Mouse (Mus musculus) gastrocnemius, postnatal 14 days (tissue): ENCODE data around the gene Mlh1. TPM values are rescaled to one million over a fixed set of nuclear protein-coding genes. Genes with fewer than 3 reads are reported as not detected.

ENCODE experiments used
- DNase-seq: peaks from one replicate; pipeline ENCODE4 v3.0.0; 2021; ENCODE audit warnings: mixed read lengths
- intact Hi-C: fragments of 180-260 bp; cut with DNase I; formaldehyde crosslinking; loops from one replicate; pipeline ENCODE4 v1.15.1; 2025; ENCODE audit warnings: low total_unique reads
- total RNA-seq, 2 experiments: library from RNA; stranded (reverse); gene quantifications; 2 replicates each; pipeline ENCODE4 v1.2.3; 2021

The Mlh1 gene
- total RNA-seq, 2 experiments from 2014 or later: 7.8 TPM

DNA sequence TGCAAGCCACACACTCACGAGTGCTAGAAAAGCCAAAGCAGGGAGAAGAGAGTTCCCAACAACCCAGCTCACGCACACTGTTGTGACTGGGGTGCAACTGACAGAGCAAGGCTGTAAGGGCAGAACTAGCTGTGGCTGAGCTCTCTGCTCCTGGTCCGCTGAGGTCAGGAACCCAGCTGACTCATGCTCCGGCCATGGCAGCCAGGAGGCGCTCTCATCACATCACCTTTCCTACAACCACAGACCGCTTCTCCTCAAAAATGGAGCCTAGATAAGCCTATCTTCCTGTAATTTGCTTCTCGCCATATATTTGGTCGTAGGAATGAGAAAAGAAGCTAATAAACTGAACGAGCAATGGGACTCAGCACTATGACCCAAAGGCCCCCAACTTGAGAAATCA is 36.9 kb downstream of the Mlh1 start:
- intact Hi-C loops: no loop called here
- no peak for DNase-seq

DNA sequence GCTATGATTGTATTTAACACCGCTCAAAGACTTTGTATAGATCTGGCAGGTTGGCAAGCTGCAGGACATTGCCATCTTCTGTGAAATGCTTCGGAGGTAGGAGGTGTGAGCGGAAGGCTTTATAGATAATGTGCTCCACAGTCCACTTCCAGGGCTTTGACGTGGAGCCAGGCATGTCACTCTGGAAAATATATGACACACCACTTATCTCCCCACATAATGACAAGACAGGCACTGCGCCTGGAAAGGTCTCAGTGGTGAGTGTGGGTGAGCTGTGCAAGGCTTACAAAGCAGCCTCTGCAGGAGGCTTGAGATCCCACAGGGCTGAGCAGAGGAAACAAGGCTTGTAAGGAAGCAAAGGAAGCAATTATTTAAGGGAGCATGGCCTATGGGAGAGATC is 43.1 kb downstream of the Mlh1 start:
- intact Hi-C loops: no loop called here
- DNase-seq: no peak

DNA sequence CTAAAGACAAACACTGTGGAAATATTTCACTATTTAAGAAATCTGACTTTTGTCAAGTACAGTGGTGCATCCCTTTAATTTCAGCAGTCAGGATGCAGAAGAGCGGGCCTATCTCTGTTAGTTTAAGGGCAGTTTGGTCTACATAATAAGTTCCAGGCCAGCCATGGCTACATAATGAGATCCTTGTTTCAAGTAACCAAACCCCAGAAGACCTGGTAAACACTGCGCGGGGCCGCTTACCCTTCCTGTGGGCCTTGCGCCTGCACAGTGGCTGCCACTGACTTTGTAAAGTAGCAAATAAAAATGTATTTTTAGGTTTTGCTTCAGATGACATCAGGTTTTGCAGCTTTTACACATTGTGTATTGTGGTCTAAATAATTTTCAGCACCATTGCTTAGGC is 48.2 kb downstream of the Mlh1 start:
- DNase-seq: no peak
- intact Hi-C loops: no loop called here

DNA sequence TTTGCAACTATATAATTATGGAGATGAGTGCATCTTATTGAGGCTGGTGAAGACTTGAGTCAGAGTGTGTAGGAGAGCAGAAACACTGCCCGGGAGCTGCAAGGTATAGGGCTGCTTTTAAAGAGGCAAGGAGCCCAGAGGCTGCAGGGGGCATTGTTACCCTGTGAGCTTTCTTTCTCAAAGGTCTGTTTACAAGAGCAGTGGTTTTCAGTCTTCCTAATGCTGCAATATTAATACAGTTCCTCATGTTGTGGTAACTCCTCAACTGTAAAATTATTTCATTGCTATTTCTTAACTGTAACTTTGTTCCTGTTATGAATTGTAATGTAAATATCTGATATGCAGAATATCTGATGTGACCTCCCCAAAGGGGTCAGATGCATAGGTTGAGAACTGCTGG is 50.0 kb downstream of the Mlh1 start:
- no peak for DNase-seq
- intact Hi-C loops: no loop called here

DNA sequence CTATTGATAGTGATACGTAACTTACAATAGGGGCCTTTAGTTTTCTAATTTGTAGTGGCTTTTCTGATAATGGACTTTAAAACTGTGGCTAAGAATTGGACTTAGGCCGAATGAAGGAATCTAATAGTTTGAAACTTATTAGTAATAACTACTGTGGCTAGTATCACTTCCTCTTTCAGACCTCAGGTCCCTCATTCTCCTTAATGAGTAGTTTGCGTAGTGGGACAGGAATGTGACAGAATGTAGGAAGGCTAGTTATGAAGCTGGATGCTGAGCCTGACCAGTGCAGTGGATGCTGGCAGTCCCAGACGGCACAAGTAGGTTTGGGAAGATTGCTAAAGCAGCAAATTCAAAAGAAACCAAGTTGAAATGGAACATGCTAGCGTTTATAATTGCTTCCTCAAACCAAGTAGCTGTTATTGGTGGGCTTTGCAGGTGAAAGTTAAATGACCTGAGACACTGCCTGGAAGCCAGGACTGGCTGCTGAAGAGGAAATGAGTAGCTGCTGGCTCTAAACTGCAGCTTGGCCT is 51.0 kb downstream of the Mlh1 start:
- intact Hi-C loops: no loop called here
- DNase-seq: no peak

DNA sequence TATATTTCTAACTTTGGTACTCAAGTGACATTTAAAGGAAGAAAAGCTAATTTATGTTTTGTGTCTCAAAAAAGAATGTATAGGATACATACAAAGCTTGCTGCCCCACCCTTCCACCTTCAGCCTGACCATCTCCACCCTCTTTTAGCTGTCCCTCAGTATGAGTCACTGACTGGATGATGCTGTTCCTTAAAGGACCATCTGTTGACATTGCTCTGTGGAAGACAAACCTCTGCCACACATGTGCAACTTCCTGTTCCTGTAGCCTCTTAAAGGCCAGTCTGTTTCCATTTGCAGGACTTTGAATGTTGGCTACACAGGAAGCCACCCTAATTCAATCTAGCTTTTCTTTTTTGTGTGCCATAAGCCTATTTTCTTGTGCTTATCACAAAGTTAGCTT is 55.2 kb downstream of the Mlh1 start:
- no peak for DNase-seq
- intact Hi-C loops: no loop called here

DNA sequence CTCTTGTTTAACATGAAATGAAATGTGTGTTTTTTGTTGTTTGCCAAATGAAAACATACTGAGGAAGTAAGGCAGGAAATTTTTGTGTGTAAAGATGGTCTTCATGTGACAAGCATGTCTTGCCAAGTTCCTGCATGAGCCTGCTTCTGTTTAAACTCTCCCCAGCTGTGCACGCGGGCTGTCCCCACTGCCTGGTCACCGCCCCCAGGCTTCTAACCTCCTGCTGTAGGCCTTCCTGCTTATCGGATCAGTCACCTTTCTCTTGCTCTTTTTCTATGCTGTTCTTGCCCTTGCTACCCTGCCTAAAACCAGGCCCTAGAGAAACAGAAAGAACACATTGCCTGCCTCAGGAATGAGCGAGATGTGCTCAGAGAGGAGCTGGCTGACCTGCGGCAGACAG is 58.1 kb downstream of the Mlh1 start:
- intact Hi-C loops: no loop called here
- peak; percentile 14 for DNase-seq

DNA sequence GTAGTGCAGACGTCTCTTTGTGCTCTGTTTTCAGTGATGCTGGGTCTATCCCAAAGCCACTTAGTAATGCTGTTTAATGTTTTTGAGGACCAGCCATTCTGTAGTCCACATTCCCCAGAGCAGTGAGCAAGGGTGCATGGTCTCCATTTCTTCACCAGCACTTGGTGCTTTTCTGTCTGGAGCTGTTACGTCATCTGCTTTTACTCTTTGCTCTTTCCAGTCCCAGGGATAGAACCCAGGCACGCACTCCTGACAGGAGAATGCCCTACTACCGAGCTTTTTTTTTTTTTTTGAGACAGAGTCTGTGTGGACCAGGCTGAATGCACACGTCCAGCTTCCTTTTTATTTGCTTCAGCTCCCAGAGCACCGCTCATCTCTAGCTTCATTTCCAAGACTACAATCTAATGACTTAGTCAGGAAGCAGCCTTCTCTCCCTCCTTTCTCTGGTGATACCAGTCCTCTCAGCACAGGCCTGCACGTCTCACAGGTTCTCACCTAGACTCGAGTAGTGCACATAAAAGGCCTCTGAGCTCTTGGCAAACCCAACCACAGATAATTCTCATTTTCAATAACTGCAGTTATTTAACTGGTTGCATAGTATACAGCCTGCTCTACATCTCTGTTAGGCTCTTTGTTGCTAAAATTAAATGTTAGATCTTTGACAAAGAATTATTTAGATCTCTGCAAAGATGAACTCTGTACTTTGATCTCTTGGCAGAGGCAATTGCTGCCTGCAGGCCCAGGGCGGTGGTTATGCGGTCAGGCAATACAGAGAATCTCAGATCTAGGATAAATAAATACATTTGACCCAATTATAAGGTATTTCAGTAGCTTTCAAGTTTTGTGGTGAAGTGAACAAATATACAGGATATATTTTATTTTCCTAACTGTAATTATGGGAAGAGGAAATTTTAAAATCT is 60.2 kb downstream of the Mlh1 start:
- no peak for DNase-seq
- intact Hi-C loops: no loop called here

DNA sequence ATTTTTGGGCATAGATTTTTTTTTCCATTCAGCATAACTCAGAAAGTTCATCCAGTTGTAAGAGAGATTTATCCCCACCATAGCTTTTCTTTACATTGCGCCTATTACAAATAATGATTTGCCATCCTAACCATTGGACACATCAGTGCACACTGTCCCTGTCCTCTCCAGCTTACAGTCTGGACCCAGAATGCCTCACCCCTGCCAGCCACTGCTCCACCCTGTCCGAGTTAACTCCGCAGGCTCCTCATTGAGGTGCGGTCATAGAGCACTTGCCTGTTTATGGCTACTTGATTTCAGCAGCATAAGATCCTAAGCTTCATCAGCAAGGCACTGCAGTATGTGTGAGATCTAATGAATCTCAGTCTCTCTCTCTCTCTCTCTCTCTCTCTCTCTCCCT is 61.2 kb downstream of the Mlh1 start:
- DNase-seq: no peak
- intact Hi-C loops: no loop called here

DNA sequence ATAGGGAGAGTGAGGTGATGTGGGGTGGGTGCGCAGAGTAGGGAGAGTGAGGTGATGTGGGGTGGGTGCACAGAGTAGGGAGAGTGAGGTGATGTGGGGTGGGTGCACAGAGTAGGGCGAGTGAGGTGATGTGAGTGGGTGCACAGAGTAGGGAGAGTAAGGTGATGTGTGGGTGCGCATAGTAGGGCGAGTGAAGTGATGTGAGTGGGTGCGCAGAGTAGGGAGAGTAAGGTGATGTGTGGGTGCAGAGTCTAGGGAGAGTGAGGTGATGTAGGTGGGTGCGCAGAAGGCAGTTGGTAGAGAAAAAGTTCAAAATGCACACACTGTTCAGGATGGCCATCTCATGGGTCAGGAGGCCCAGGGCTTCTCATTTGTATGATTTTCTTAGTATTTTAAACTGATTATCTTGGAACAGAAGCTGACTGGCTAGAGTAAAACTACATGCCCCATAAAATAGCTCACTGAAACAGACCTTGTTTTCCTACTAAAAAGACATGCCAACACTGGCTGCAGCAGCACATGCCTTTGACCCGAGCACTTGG is 62.4 kb downstream of the Mlh1 start:
- no peak for DNase-seq

DNA sequence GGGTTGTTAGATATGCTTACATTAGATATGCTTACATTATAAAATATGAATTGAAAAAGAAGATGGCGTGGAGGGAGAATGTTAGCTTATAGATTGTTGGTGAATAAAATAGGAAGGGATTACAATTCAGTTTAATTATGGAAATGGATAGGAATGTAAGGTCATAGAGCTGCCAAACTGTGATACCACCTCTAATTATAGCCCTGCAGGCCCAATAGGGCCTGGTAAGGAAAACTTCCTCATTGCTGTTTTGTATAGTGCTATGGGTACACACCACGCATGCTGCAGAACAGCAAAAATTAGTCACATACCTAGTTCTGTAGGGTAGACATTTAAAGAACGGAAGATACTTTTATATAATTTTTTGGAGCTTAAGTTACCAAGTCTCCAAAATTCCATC is 63.4 kb downstream of the Mlh1 start:
- no peak for DNase-seq
- intact Hi-C loops: no loop called here

More for the DNA sequence above, 62.4 kb downstream of the Mlh1 start:
- intact Hi-C loops: no loop called here

DNA sequence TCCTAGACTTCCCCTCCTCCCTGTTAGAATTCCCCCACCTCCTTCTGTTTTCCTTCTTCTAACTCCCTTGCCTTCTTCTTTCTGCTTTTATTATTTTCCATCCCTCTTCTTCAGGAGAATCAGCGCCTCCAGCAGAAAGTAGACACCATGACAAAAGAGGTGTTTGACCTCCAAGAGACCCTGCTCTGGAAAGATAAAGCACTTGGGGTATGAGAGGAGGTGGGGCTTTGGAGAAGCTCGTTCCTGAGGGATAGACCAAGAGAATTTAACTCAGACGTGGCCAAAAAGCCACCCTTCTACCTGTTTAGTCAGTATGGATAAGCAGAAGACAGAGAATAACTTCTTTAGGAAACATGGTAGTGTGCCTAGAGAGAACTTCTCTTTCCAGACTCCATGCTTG is 63.9 kb downstream of the Mlh1 start:
- DNase-seq: no peak

DNA sequence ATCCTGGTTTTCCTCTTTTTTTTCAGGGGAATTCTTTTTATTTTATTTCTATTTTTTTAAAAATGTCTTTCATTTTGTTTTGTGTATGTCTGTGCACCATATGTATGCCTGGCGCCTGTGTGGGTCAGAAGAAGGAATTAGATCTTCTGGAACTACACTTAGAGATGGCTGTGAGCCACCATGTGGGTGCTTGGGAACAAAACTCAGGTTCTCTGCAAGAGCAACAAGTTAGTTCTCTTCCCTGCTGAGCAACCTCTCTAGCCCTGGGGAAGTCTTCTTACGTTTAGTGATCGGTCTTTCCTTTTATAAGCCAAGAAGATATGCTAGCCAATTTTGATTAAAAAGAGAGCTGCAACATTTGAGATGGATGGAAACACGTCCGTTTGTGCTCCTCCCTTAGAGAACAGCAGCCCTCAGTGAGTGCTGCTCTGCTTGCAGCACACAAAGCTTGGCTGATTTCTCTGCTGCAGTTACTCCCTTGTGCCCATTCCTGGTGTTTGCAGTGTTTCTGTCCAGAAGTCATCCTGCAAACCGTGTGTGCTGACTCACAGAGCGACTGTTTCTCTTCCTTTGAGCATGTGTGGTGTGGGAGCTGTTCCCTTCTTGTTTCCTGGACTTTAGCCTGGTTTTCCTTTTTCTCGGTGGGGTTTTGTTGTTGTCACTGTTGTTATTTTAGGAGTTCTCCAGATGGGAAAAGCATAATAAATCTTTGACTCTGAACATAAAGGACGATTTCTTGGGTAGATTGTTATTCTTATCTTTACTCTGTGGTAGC is 66.8 kb downstream of the Mlh1 start:
- DNase-seq: peak; percentile 9
- intact Hi-C loops: no loop called here

More for the DNA sequence above, 63.9 kb downstream of the Mlh1 start:
- intact Hi-C loops: no loop called here

DNA sequence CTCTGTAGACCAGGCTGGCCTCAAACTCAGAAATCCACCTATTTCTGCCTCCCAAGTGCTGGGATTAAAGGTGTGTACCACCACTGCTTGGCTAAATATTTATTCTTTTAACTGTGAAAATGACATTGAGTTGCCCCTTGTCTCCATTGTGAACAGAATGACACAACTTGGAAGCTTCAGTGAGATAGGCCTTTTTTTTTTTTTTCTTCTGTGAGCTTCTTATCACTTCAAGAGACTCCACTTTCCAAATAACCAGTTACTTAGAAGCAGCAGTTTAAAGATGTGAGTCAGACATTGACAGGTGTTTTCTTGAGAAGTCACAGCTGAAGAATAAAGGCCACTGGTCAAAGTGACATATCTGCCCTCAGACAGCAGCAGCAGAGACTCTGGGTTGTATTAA is 71.4 kb downstream of the Mlh1 start:
- intact Hi-C loops: no loop called here
- DNase-seq: no peak

DNA sequence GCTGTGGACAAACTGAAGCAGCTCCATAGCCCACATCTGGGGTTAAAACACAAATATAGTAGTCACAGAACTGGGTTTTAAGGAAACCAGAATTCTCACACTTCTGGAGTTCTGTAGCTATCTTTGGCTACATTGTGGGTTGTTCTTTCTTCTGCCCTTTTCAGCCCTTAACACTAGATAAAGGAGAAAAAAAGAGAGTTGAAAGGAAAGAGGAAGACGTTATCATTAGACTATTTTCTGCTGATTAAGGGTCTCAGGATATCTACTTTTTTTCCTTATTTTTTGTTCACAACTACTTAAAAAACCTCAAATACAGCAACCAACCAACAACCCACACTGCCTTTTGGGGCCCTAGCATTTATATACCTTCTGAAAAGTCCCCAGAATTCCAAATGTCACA is 73.3 kb downstream of the Mlh1 start:
- no peak for DNase-seq
- intact Hi-C loops: no loop called here

DNA sequence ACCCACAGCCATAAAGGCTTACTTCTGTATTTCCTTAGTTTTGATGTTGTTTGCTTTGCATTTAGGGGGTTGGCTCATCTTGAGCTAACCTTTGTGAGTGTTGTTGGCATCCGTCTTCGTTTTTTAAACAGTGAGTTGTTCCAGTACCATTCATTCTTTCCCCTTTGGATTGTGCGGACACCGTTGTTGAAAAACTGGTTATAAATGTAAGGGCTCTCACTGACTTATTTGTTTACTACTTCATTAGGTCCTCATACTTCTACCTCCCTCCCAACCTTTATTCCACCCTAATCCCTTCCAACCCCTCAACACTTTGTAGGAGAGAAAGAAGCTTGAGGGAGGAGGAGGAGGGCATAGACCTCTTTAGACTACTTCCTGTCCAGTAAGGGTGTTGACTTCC is 73.9 kb downstream of the Mlh1 start:
- DNase-seq: no peak

DNA sequence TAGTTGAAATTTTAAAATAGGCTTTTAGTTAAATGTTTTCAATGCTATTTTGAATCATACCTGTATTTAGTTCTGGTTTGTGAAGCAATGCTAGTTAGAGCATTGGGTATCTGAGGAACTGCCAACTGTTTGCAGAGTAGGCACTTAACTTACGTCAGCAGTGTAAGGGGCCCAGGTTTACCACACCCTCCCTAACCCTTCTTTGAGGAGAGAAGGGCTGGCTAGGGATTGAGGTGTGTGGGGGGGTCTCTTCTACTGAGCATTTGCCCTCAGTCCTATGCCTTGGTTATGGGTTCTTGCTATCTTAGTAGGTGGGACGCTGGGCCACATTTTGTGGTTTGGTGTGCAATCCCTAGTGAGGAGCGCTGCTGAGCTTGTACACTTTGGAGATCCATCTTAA is 74.5 kb downstream of the Mlh1 start:
- DNase-seq: no peak
- intact Hi-C loops: no loop called here

More for the DNA sequence above, 73.9 kb downstream of the Mlh1 start:
- intact Hi-C loops: no loop called here

DNA sequence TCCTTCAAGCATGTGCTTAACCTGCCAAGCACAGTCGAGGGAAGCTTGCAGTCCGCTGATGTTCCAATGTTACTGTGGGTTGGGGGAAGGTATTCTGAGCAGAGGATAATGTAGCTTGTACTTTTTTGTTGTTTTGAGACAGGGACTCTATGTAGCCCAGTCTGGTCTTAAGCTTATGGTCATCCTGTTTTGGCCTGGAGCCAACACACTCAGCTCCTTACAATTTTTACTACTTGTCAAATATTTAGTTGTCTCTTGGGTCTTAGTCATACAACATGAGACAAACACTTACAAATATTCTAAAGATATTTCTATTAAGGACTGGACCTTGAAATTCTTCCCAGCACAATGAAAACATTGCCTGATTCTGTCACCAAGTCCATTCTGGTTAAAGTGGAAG is 78.4 kb downstream of the Mlh1 start:
- intact Hi-C loops: no loop called here

DNA sequence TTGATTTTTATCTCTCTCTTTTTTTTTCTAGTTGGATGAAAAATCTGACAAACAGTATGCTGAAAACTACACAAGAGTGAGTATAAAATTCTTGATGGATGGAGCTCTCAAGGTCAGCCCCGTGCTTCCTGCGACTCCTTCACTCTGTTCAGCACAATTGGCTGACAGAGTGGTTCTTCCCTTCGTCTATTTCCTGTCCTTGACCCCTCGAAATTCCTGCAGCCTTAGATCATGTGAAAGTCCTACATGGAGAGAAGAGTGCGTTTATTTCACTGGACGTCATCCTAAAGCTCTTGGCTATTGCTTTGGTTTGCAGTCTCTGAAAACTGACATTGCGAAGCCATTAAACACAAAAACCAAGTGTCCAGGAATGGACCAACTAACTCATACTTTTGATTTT is 82.9 kb downstream of the Mlh1 start:
- intact Hi-C loops: loop anchor here (10.0 kb wide), 1 partner anchor 94 kb away; no protein-coding TSS in a partner anchor
- no peak for DNase-seq

More for the DNA sequence above, 78.4 kb downstream of the Mlh1 start:
- DNase-seq: no peak

DNA sequence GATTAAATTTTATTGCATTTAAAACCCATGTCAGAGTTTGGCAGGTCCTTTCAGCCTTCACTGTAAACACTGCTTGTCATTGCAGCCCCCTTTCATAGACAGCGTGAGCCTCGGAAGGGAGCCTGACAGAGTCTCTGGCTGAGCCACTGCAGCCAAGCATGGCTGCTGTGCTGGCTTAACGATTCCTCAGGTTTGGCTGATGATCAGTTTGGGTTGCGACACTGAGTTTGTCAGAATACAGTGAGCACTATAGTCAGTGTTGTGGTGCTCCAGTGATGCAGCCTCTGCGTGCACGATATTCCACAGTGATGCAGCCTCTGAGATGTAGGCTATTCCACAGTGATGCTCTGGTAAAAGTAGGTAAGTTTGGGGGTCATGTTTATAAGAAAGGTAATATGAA is 84.7 kb downstream of the Mlh1 start:
- intact Hi-C loops: loop anchor here (10.0 kb wide), 1 partner anchor 92 kb away; no protein-coding TSS in a partner anchor
- DNase-seq: no peak
